In genomic region chr6:93848942-93849790, GRCm38 (mm10) we compare ENCODE assay signal across 10 mouse cellular contexts.
A peak's percentile ranks its signal among the peaks of the same experiment; 100 is the strongest.
DNase-seq lines count a peak whose midpoint lies in the region; ATAC-seq and TF ChIP-seq lines count a peak whose summit lies in the region.
"Had no signal": no experiment of that assay in that cellular context is flagged by ENCODE, and none has a peak within 500 bp of the region (broad histone marks: within the 10 kb centered on the region; RNA-seq: fewer than 3 reads in every experiment).

No protein-coding gene starts in this region.

- no peaks in the 10 kb centered on the region for H3K27me3 ChIP-seq in hindbrain, embryonic 10.5 days (ENCODE audit: insufficient read depth, poor library complexity, severe bottlenecking)
- H3K27me3 ChIP-seq in midbrain, embryonic 16.5 days (ENCODE audit: control insufficient read depth, insufficient read depth, low read depth, low read length) = no peaks in the 10 kb centered on the region
- no peaks in the 10 kb centered on the region for H3K27me3 ChIP-seq in kidney, adult 2 months (replicated peaks; ENCODE audit: control insufficient read depth, insufficient read depth, low read length)

- peak; percentile 39 to 40 for DNase-seq in cerebellum, postnatal 10 days
- DNase-seq in cerebellum, postnatal 4 days (ENCODE audit: low spot score in 2 of 2) = no peak
- DNase-seq in embryo, embryonic 9.5 days (ENCODE audit: extremely low spot score) = peak; percentile 25
- peak; percentile 47 for DNase-seq in hindbrain, embryonic 10.5 days (ENCODE audit: low spot score)
- no peak for DNase-seq in kidney, adult 2 months
- no peak for DNase-seq in urinary bladder, postnatal 10 days (ENCODE audit: low spot score)
- no peak for DNase-seq in spleen, adult 18-20 months
- DNase-seq: layer of hippocampus, adult 9-11 months had no signal

- 0 out of 2 replicates have a peak overlapping the region, but pooled peaks have one; percentile 18 for H3K9ac ChIP-seq in midbrain, embryonic 16.5 days (ENCODE audit: low read depth, low read length)

- H3K9me3 ChIP-seq in hindbrain, embryonic 10.5 days = no peaks in the 10 kb centered on the region
- no peaks in the 10 kb centered on the region for H3K9me3 ChIP-seq in midbrain, embryonic 16.5 days (replicated peaks; ENCODE audit: control insufficient read depth, low read length, poor library complexity, severe bottlenecking)

- peak; percentile 59; the same call in 1 of the 2 replicates for ATAC-seq in midbrain, embryonic 16.5 days

- H3K4me2 ChIP-seq in midbrain, embryonic 16.5 days (ENCODE audit: low read length) = no peak overlapping the region
- H3K4me2 ChIP-seq: liver, embryonic 11.5 days had no signal

- TF ChIP-seq POLR2A in kidney, adult 2 months (IDR thresholded peaks at IDR 0.05; ENCODE audit: low read depth, low read length) = no peak

- peaks cover 56% of the 10 kb centered on the region for H3K4me1 ChIP-seq in hindbrain, embryonic 10.5 days (replicated peaks)
- H3K4me1 ChIP-seq in midbrain, embryonic 16.5 days (ENCODE audit: control insufficient read depth, insufficient read depth, low read length) = peaks cover 21% of the 10 kb centered on the region
- H3K4me1 ChIP-seq in kidney, adult 2 months (ENCODE audit: control insufficient read depth, insufficient read depth, low read length) = no peaks in the 10 kb centered on the region

- WGBS in hindbrain, embryonic 10.5 days = 38% methylated on average over 7 of the region's 7 CpGs
- WGBS in midbrain, embryonic 16.5 days = 20% methylated on average over 7 of the region's 7 CpGs
- WGBS in kidney, adult 2 months = 75% methylated on average over 7 of the region's 7 CpGs

- no peak overlapping the region for H3K4me3 ChIP-seq in hindbrain, embryonic 10.5 days
- no peak overlapping the region for H3K4me3 ChIP-seq in midbrain, embryonic 16.5 days (ENCODE audit: low read depth, low read length)
- H3K4me3 ChIP-seq in kidney, adult 2 months (ENCODE audit: insufficient read depth, low read depth, low read length) = no peak overlapping the region

- H3K27ac ChIP-seq in hindbrain, embryonic 10.5 days = peak overlapping the region; percentile 82
- H3K27ac ChIP-seq in midbrain, embryonic 16.5 days (ENCODE audit: low read length) = peak overlapping the region; percentile 50
- no peak overlapping the region for H3K27ac ChIP-seq in kidney, adult 2 months (ENCODE audit: insufficient read depth, low read depth, low read length)

- no peaks in the 10 kb centered on the region; the same call in 1 of the 2 replicates for H3K36me3 ChIP-seq in hindbrain, embryonic 10.5 days
- no peaks in the 10 kb centered on the region for H3K36me3 ChIP-seq in midbrain, embryonic 16.5 days (ENCODE audit: control insufficient read depth, insufficient read depth, low read length)
- H3K36me3 ChIP-seq in kidney, adult 2 months (ENCODE audit: control insufficient read depth, insufficient read depth, low read length) = no peaks in the 10 kb centered on the region

- no peak for TF ChIP-seq CTCF in kidney, adult 2 months (conservative IDR thresholded peaks at IDR 0.05; ENCODE audit: insufficient read depth, insufficient read length, low read depth, low read length)

Comparison
In these comparisons a context has a peak if more than half of its experiments do, and no peak if none do; other contexts are left out.
1. DNase-seq: peak in cerebellum, postnatal 10 days (2 of 2), embryo, embryonic 9.5 days (single experiment) and hindbrain, embryonic 10.5 days (single experiment); none in cerebellum, postnatal 4 days (0 of 2), kidney, adult 2 months (single experiment), urinary bladder, postnatal 10 days (single experiment) and spleen, adult 18-20 months (0 of 2).